34 mouse cellular contexts compared by ENCODE assay signal in the genomic region with DNA sequence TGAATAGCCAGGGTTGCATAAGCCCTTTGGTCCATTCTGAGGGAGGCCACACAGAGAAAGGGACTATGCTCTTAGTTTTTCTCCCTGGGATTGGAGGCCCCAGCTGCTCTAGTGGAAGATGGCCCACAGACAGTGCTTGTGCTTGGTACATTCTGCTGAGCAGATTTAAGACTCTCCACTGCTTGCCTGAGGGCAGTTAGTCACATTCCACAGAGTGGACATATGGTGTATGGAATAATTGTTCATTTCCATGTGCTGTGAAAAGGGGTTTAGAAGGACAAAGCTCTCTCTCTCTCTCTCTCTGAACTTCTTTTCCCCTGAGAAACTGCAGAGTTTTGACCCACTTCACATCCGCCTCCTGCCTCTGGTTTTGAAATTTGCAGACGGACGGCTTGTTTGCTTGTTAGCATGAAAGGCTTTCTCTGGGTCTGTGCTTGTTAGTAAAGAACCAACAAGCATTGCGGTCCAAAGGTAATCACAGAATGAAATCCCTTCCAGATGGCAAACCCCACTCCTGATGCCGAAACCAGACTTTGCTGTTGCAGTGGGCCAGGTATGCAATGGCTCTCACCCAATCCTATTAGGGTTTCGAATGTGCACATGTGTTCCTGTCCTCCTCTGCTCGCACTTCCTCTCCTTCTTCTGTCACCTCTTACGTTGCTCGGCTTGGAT. TPM values are rescaled to one million over a fixed set of nuclear protein-coding genes. Genes with fewer than 3 reads are reported as not detected.
A peak's percentile ranks its signal among the peaks of the same experiment; 100 is the strongest.
DNase-seq lines count a peak whose midpoint lies in the region; ATAC-seq lines count a peak whose summit lies in the region.
"Had no signal": no experiment of that assay in that cellular context is flagged by ENCODE, and none has a peak within 500 bp of the region (broad histone marks: within the 10 kb centered on the region; RNA-seq: fewer than 3 reads in every experiment).

No protein-coding gene starts in this region.

- H3K9ac ChIP-seq in embryonic facial prominence, embryonic 12.5 days = no peak overlapping the region
- no peak overlapping the region for H3K9ac ChIP-seq in limb, embryonic 15.5 days
- H3K9ac ChIP-seq in forebrain, embryonic 13.5 days = no peak overlapping the region
- H3K9ac ChIP-seq: forebrain, embryonic 15.5 days; kidney, embryonic 15.5 days; liver, embryonic 12.5 days; liver, postnatal 0 days had no signal

- peak; percentile 38 for DNase-seq in embryo, embryonic 10 days (ENCODE audit: low spot score)
- DNase-seq in embryo, embryonic 9.5 days (ENCODE audit: extremely low spot score) = no peak
- DNase-seq in limb, embryonic 10.5 days (ENCODE audit: low spot score) = peak; percentile 40
- DNase-seq in thymus, postnatal 10 days (ENCODE audit: low spot score in 2 of 2) = no peak
- no peak for DNase-seq in ovary, postnatal 14 days (ENCODE audit: low spot score)
- DNase-seq: adrenal gland, adult 8-10 months; cerebellum, adult 11 months; cerebellum, adult 9-10 months; gastrocnemius, adult 2 months; gastrocnemius, postnatal 36 days; heart, postnatal 14 days; kidney, adult 18-20 months; kidney, postnatal 36 days; liver, postnatal 0 days; lung, postnatal 36 days; midbrain, embryonic 14.5 days; right cerebral cortex, postnatal 25 days; thymus, postnatal 36 days had no signal

- ATAC-seq in embryonic facial prominence, embryonic 12.5 days (ENCODE audit: insufficient number of reproducible peaks, insufficient read depth, low FRiP score, low TSS enrichment) = 0 out of 2 replicates have a peak, but pooled peaks have one; percentile 28
- ATAC-seq in limb, embryonic 15.5 days (ENCODE audit: insufficient number of reproducible peaks, low FRiP score, low TSS enrichment, low read depth) = no peak
- no peak for ATAC-seq in forebrain, embryonic 13.5 days
- ATAC-seq: forebrain, embryonic 15.5 days; hindbrain, embryonic 16.5 days; liver, embryonic 12.5 days; liver, postnatal 0 days had no signal

- H3K27ac ChIP-seq in embryonic facial prominence, embryonic 12.5 days = no peak overlapping the region
- H3K27ac ChIP-seq in limb, embryonic 10.5 days = peak overlapping the region; percentile 72
- peak overlapping the region; percentile 29 for H3K27ac ChIP-seq in limb, embryonic 15.5 days
- no peak overlapping the region for H3K27ac ChIP-seq in forebrain, embryonic 13.5 days
- H3K27ac ChIP-seq: forebrain, embryonic 15.5 days; gastrocnemius, adult 2 months; kidney, embryonic 15.5 days; layer of hippocampus, adult 2 months; left cerebral cortex, adult 2 months; liver, embryonic 12.5 days had no signal

- no peak overlapping the region for H3K4me3 ChIP-seq in embryonic facial prominence, embryonic 12.5 days
- H3K4me3 ChIP-seq in limb, embryonic 10.5 days = no peak overlapping the region
- H3K4me3 ChIP-seq in limb, embryonic 15.5 days = no peak overlapping the region
- no peak overlapping the region for H3K4me3 ChIP-seq in forebrain, embryonic 13.5 days
- H3K4me3 ChIP-seq: forebrain, embryonic 15.5 days; gastrocnemius, adult 2 months; kidney, embryonic 15.5 days; layer of hippocampus, adult 2 months; left cerebral cortex, adult 2 months; liver, embryonic 12.5 days had no signal

- no peaks in the 10 kb centered on the region for H3K36me3 ChIP-seq in embryonic facial prominence, embryonic 12.5 days
- no peaks in the 10 kb centered on the region for H3K36me3 ChIP-seq in limb, embryonic 10.5 days
- no peaks in the 10 kb centered on the region for H3K36me3 ChIP-seq in limb, embryonic 15.5 days
- no peaks in the 10 kb centered on the region for H3K36me3 ChIP-seq in forebrain, embryonic 13.5 days (ENCODE audit: poor library complexity, severe bottlenecking)
- H3K36me3 ChIP-seq: forebrain, embryonic 15.5 days; kidney, embryonic 15.5 days; liver, embryonic 12.5 days had no signal

- WGBS in embryonic facial prominence, embryonic 12.5 days = 38% methylated on average over 9 of the region's 9 CpGs
- 71% methylated on average over 9 of the region's 9 CpGs for WGBS in limb, embryonic 10.5 days
- 24% methylated on average over 9 of the region's 9 CpGs for WGBS in limb, embryonic 15.5 days
- WGBS in forebrain, embryonic 13.5 days = 78% methylated on average over 9 of the region's 9 CpGs

- H3K9me3 ChIP-seq in embryonic facial prominence, embryonic 12.5 days = no peaks in the 10 kb centered on the region
- H3K9me3 ChIP-seq in limb, embryonic 10.5 days (replicated peaks) = no peaks in the 10 kb centered on the region
- H3K9me3 ChIP-seq in limb, embryonic 15.5 days = no peaks in the 10 kb centered on the region
- H3K9me3 ChIP-seq in forebrain, embryonic 13.5 days (replicated peaks) = no peaks in the 10 kb centered on the region
- H3K9me3 ChIP-seq: forebrain, embryonic 15.5 days; kidney, embryonic 15.5 days; liver, embryonic 12.5 days had no signal

- H3K4me1 ChIP-seq in embryonic facial prominence, embryonic 12.5 days = peaks cover 10% of the 10 kb centered on the region; the same call in 1 of the 2 replicates
- H3K4me1 ChIP-seq in limb, embryonic 10.5 days = peaks cover 13% of the 10 kb centered on the region
- 0 out of 2 replicates have a peak, but pooled peaks cover 3% of the 10 kb centered on the region for H3K4me1 ChIP-seq in limb, embryonic 15.5 days
- H3K4me1 ChIP-seq in forebrain, embryonic 13.5 days = no peaks in the 10 kb centered on the region
- H3K4me1 ChIP-seq: forebrain, embryonic 15.5 days; kidney, embryonic 15.5 days; liver, embryonic 12.5 days had no signal

- H3K4me2 ChIP-seq in embryonic facial prominence, embryonic 12.5 days (replicated peaks) = no peak overlapping the region
- peak overlapping the region; percentile 28 for H3K4me2 ChIP-seq in limb, embryonic 15.5 days
- H3K4me2 ChIP-seq in forebrain, embryonic 13.5 days = no peak overlapping the region
- H3K4me2 ChIP-seq: forebrain, embryonic 15.5 days; kidney, embryonic 15.5 days; liver, embryonic 12.5 days had no signal

- no peaks in the 10 kb centered on the region for H3K27me3 ChIP-seq in embryonic facial prominence, embryonic 12.5 days
- no peaks in the 10 kb centered on the region for H3K27me3 ChIP-seq in limb, embryonic 10.5 days (ENCODE audit: low read depth, poor library complexity, severe bottlenecking)
- H3K27me3 ChIP-seq in limb, embryonic 15.5 days = no peaks in the 10 kb centered on the region
- H3K27me3 ChIP-seq in forebrain, embryonic 13.5 days = peaks cover 5% of the 10 kb centered on the region; the same call in 1 of the 2 replicates
- H3K27me3 ChIP-seq: CH12.LX; forebrain, embryonic 15.5 days had no signal

RNA-seq across cellular contexts. Expression of a gene that starts 22.0 kb away (rescaled TPM):
- 16.3 and 20.0 TPM in 2 replicates for polyA plus RNA-seq in embryonic facial prominence, embryonic 12.5 days (2016; fragmentation: Nextera tagmentation; extraction: Ambion mirVana)
- polyA plus RNA-seq in limb, embryonic 10.5 days (2016; fragmentation: Nextera tagmentation; extraction: Ambion mirVana) = 0.50 and 2.2 TPM in 2 replicates
- polyA plus RNA-seq in limb, embryonic 15.5 days (2015; fragmentation: Nextera tagmentation; extraction: Ambion mirVana) = 3.4 and 4.3 TPM in 2 replicates
- not detected in 2 replicates for polyA plus RNA-seq in forebrain, embryonic 13.5 days (2015; fragmentation: Nextera tagmentation; extraction: Ambion mirVana)
- polyA plus RNA-seq: forebrain, embryonic 15.5 days; heart, embryonic 14.5 days; intestine, embryonic 14.5 days; midbrain, embryonic 14.5 days; neural tube, embryonic 14.5 days had no signal

RNA-seq across cellular contexts. Expression of a gene that starts 56.5 kb away (rescaled TPM):
- not detected in 2 replicates for polyA plus RNA-seq in embryonic facial prominence, embryonic 12.5 days (2016; fragmentation: Nextera tagmentation; extraction: Ambion mirVana)
- not detected in 2 replicates for polyA plus RNA-seq in limb, embryonic 10.5 days (2016; fragmentation: Nextera tagmentation; extraction: Ambion mirVana)
- not detected in 2 replicates for polyA plus RNA-seq in limb, embryonic 15.5 days (2015; fragmentation: Nextera tagmentation; extraction: Ambion mirVana)
- polyA plus RNA-seq in forebrain, embryonic 13.5 days (2015; fragmentation: Nextera tagmentation; extraction: Ambion mirVana) = 0.43 and 1.0 TPM in 2 replicates
- polyA plus RNA-seq: C2C12; forebrain, embryonic 15.5 days; heart, embryonic 14.5 days; hindbrain, embryonic 16.5 days; intestine, embryonic 14.5 days; kidney, embryonic 15.5 days; liver, embryonic 12.5 days; liver, postnatal 0 days; lung, embryonic 16.5 days; neural tube, embryonic 14.5 days; stomach, embryonic 16.5 days had no signal

Comparison
In these comparisons a context has a peak if more than half of its experiments do, and no peak if none do; other contexts are left out.
1. DNase-seq: peak in embryo, embryonic 10 days (single experiment) and limb, embryonic 10.5 days (single experiment); none in embryo, embryonic 9.5 days (single experiment), thymus, postnatal 10 days (0 of 2) and ovary, postnatal 14 days (single experiment).
2. H3K27ac ChIP-seq: peak in limb, embryonic 10.5 days (single experiment) and limb, embryonic 15.5 days (single experiment); none in embryonic facial prominence, embryonic 12.5 days (single experiment) and forebrain, embryonic 13.5 days (single experiment).